Mouse (Mus musculus) cerebellum, adult 2 months (tissue): Measurements from ENCODE around the gene Mfrp.

Experiments
- CTCF ChIP-seq: fragments of 200-500 bp; IDR thresholded peaks from 2 replicates; pipeline ENCODE4 v1.5.1; 2011; ENCODE audit warnings: low read depth, mild to moderate bottlenecking, control low read depth, low read length, moderate library complexity, borderline replicate concordance; ENCODE audit not compliant: insufficient read depth
- POLR2A ChIP-seq: fragments of 200-500 bp; IDR thresholded peaks from 2 replicates; pipeline ENCODE4 v1.6.1; 2011; ENCODE audit warnings: low read length, control low read depth, borderline replicate concordance; ENCODE audit not compliant: insufficient read depth

DNA sequence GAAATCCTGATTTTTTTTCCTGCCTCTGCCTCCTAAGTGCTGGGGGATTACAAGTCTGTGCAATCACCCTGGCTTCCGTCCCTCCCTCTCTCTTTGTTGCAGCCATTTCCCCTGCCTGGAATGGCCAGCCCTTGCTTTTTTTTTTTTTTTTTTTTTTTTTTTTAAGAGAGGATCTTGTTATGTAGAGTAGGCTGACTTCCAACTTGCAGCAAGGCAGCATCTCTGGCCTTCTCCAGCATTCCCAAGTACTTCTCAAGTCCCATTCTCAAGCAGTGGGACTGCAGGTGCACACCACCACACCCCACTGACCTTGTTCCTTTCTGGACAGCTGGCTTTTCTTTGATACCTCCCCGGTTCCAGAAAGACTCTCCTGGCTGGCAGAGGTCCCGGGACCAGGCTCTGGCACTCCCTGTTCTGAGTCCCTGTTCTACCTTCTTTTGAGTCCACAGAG is 25.8 kb downstream of the Mfrp start:
- TF ChIP-seq POLR2A (no peak), CTCF (no peak)
